Comparison of ENCODE assay signal across 28 mouse cellular contexts in genomic region chr1:33788072-33788471, GRCm38 (mm10). TPM values are rescaled to one million over a fixed set of nuclear protein-coding genes. Genes with fewer than 3 reads are reported as not detected.
A peak's percentile ranks its signal among the peaks of the same experiment; 100 is the strongest.
DNase-seq lines count a peak whose midpoint lies in the region; ATAC-seq lines count a peak whose summit lies in the region.
"Had no signal": no experiment of that assay in that cellular context is flagged by ENCODE, and none has a peak within 500 bp of the region (broad histone marks: within the 10 kb centered on the region; RNA-seq: fewer than 3 reads in every experiment).

No protein-coding gene starts in this region.

- peak overlapping the region; percentile 24 for H3K27ac ChIP-seq in lung, embryonic 16.5 days (ENCODE audit: low read length)
- H3K27ac ChIP-seq: embryonic facial prominence, embryonic 13.5 days; embryonic facial prominence, embryonic 15.5 days; forebrain, embryonic 10.5 days; forebrain, embryonic 12.5 days had no signal

- no peaks in the 10 kb centered on the region for H3K27me3 ChIP-seq in lung, embryonic 16.5 days (ENCODE audit: control insufficient read depth, insufficient read depth, low read depth, low read length)
- H3K27me3 ChIP-seq: CH12.LX; embryonic facial prominence, embryonic 13.5 days; embryonic facial prominence, embryonic 15.5 days; forebrain, embryonic 12.5 days; Patski had no signal

- no peak overlapping the region for H3K9ac ChIP-seq in lung, embryonic 16.5 days (ENCODE audit: low read length)
- H3K9ac ChIP-seq: embryonic facial prominence, embryonic 13.5 days; embryonic facial prominence, embryonic 15.5 days; forebrain, embryonic 12.5 days had no signal

- no peak overlapping the region for H3K4me2 ChIP-seq in lung, embryonic 16.5 days (ENCODE audit: low read depth, low read length)
- H3K4me2 ChIP-seq: embryonic facial prominence, embryonic 13.5 days; embryonic facial prominence, embryonic 15.5 days; forebrain, embryonic 12.5 days had no signal

- DNase-seq in heart, adult 11 months = peak; percentile 22
- no peak for DNase-seq in heart, adult 8-10 months (ENCODE audit: low spot score)
- DNase-seq in lung, postnatal 10 days = no peak
- no peak for DNase-seq in thymus, adult 18-20 months
- DNase-seq: adrenal gland, adult 8-10 months; adrenal gland, postnatal 14 days; adrenal gland, postnatal 36 days; B cell, adult 2 months; cerebellum, adult 11-12 months; cerebellum, adult 2 months; cerebellum, adult 9-10 months; cerebellum, postnatal 10 days; cerebellum, postnatal 25 days; embryo, embryonic 11 days had no signal

- no peaks in the 10 kb centered on the region for H3K9me3 ChIP-seq in lung, embryonic 16.5 days (ENCODE audit: control insufficient read depth, low read length)
- H3K9me3 ChIP-seq: embryonic facial prominence, embryonic 13.5 days; embryonic facial prominence, embryonic 15.5 days; forebrain, embryonic 10.5 days; forebrain, embryonic 12.5 days; G1E had no signal

- H3K36me3 ChIP-seq in lung, embryonic 16.5 days (ENCODE audit: control insufficient read depth, insufficient read depth, low read length) = no peaks in the 10 kb centered on the region; the same call in 1 of the 2 replicates

- no peak for ATAC-seq in lung, embryonic 16.5 days (ENCODE audit: low read depth)
- peak; percentile 64 for ATAC-seq in common myeloid progenitor, adult 5-6 weeks (replicated peaks; ENCODE audit: low read depth, poor library complexity, severe bottlenecking)
- ATAC-seq in hematopoietic stem cell, adult 5-6 weeks (replicated peaks in 1 of 2; ENCODE audit: insufficient read depth in 1 of 2, low FRiP score in 2 of 2, low TSS enrichment in 1 of 2, low read depth in 1 of 2, poor library complexity in 2 of 2, severe bottlenecking in 2 of 2) = peak; percentile 58 to 62; a peak in 2 of 4 replicates
- ATAC-seq: activated CD4-positive, CD25-positive, alpha-beta regulatory T cell, adult 4 months; CD4-positive, CD25-positive, alpha-beta regulatory T cell, adult 4 months; forebrain, embryonic 14.5 days; Patski had no signal

- H3K4me1 ChIP-seq in lung, embryonic 16.5 days (replicated peaks; ENCODE audit: control insufficient read depth, insufficient read depth, low read length) = peaks cover 5% of the 10 kb centered on the region
- H3K4me1 ChIP-seq: embryonic facial prominence, embryonic 13.5 days; embryonic facial prominence, embryonic 15.5 days; forebrain, embryonic 10.5 days; forebrain, embryonic 12.5 days had no signal

- H3K4me3 ChIP-seq in lung, embryonic 16.5 days (ENCODE audit: low read length) = no peak overlapping the region
- H3K4me3 ChIP-seq: embryonic facial prominence, embryonic 13.5 days; embryonic facial prominence, embryonic 15.5 days; erythroblast, embryonic 14.5 days; forebrain, embryonic 10.5 days; forebrain, embryonic 12.5 days had no signal

- 71% methylated on average over 5 of the region's 5 CpGs for WGBS in lung, embryonic 16.5 days

RNA-seq across cellular contexts. Expression of gene Zfp451, which starts 26.3 kb away (rescaled TPM):
- 10 to 100 TPM; 10.7 to 17.3 (median 12.6) TPM for total RNA-seq in heart, adult 8-10 months (2022)
- 22.4 and 23.3 TPM in 2 replicates for polyA plus RNA-seq in lung, embryonic 16.5 days (2015; fragmentation: Nextera tagmentation; extraction: Ambion mirVana)
- 32.9 and 44.4 TPM in 2 replicates for total RNA-seq in common myeloid progenitor, adult 5-6 weeks (2017)
- 37.5 and 43.9 TPM in 2 replicates for total RNA-seq in hematopoietic stem cell, adult 5-6 weeks (2017)

RNA-seq across cellular contexts. Expression of gene Bag2, which starts 30.5 kb away (rescaled TPM):
- total RNA-seq in heart, adult 8-10 months (2022) = 10 to 100 TPM; 34.4 to 43.4 (median 38.5) TPM
- polyA plus RNA-seq in lung, embryonic 16.5 days (2015; fragmentation: Nextera tagmentation; extraction: Ambion mirVana) = 39.0 and 39.3 TPM in 2 replicates
- 35.4 and 43.8 TPM in 2 replicates for total RNA-seq in common myeloid progenitor, adult 5-6 weeks (2017)
- 24.3 and 37.5 TPM in 2 replicates for total RNA-seq in hematopoietic stem cell, adult 5-6 weeks (2017)
